Mouse (Mus musculus) lung, postnatal 0 days (tissue): Measurements from ENCODE around the gene Olfr1098. TPM values are rescaled to one million over a fixed set of nuclear protein-coding genes. Genes with fewer than 3 reads are reported as not detected.

Source experiments
- ATAC-seq: fragments of 200-750 bp; cut with Nextera tagmentation; 2 replicates; pipeline ENCODE4 v1.8.0; 2017; ENCODE audit warnings: moderate library complexity
- DNase-seq: peaks from one replicate; pipeline ENCODE4 v3.0.0-alpha.2; 2016; ENCODE audit warnings: low spot score
- H3K27ac ChIP-seq: fragments of 300-500 bp; sonication (generic); 2 replicates; pipeline ENCODE4 v1.5.1; 2014; ENCODE audit warnings: antibody characterized with exemption, mild to moderate bottlenecking, low read length, mixed read lengths
- H3K27me3 ChIP-seq: fragments of 300-500 bp; sonication (generic); replicated peaks from 2 replicates; pipeline ENCODE4 v1.6.1; 2014; ENCODE audit warnings: low read length, mixed read lengths; ENCODE audit not compliant: insufficient read depth
- H3K36me3 ChIP-seq: fragments of 300-500 bp; sonication (generic); 2 replicates; pipeline ENCODE4 v1.6.1; 2014; ENCODE audit warnings: low read length, mixed read lengths; ENCODE audit not compliant: insufficient read depth
- H3K4me1 ChIP-seq: fragments of 300-500 bp; sonication (generic); 2 replicates; pipeline ENCODE4 v1.6.1; 2014; ENCODE audit warnings: antibody characterized with exemption, low read depth, low read length, mixed read lengths; ENCODE audit not compliant: insufficient read depth
- H3K4me2 ChIP-seq: fragments of 300-500 bp; sonication (generic); replicated peaks from 2 replicates; pipeline ENCODE4 v1.6.1; 2014; ENCODE audit warnings: low read depth, mild to moderate bottlenecking, low read length, moderate library complexity, mixed read lengths
- H3K4me3 ChIP-seq: fragments of 300-500 bp; sonication (generic); 2 replicates; pipeline ENCODE4 v1.5.1; 2014; ENCODE audit warnings: low read depth, low read length
- H3K9ac ChIP-seq: fragments of 300-500 bp; sonication (generic); replicated peaks from 2 replicates; pipeline ENCODE4 v1.6.1; 2014; ENCODE audit warnings: low read depth, mild to moderate bottlenecking
- H3K9me3 ChIP-seq: fragments of 300-500 bp; sonication (generic); 2 replicates; pipeline ENCODE4 v1.6.1; 2016; ENCODE audit warnings: low read length, mixed read lengths
- CTCF ChIP-seq: IDR thresholded peaks from 2 replicates; pipeline ENCODE4 v1.5.1; 2016; ENCODE audit warnings: antibody characterized with exemption, mild to moderate bottlenecking
- EP300 ChIP-seq: IDR thresholded peaks from 2 replicates; pipeline ENCODE4 v1.6.1; 2016; ENCODE audit warnings: antibody characterized with exemption, mild to moderate bottlenecking, control low read depth
- WGBS: fragments of 180-500 bp; shearing (Covaris S2); extraction: QIAGEN DNeasy Blood & Tissue Kit; methylation state at CpG from one replicate; pipeline ENCODE4 v1.1.7; 2014; 5-methylcytosine and 5-hydroxymethylcytosine counted together
- polyA plus RNA-seq: library from polyadenylated mRNA; unstranded; fragments of >200 nt; fragmentation: Nextera tagmentation; extraction: Ambion mirVana; gene quantifications from 2 replicates; pipeline ENCODE4 v1.2.1, GENCODE M21; 2015

Olfr1098 gene
- not detected in 2 replicates for polyA plus RNA-seq

DNA sequence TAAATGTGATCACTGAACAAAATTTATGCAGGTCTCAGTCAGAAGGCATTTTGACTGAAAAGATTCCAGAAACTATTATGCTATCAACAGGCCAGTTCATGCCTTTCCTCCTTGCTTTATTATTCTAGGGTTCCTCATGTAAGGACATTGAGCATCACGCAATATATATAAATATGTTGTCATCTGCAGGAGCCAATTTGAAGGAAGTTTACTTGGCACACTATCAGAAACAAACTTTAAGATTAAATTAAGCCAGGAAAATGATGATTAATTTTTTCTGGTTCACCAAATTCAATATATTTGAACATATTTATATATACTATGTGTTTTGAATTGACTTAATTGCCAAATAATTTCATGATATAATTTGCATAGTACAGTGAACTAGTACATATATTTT, at the start of gene Olfr1098:
TSS of gene Olfr1098 (minus strand) at position 101 of the 400 bp plus-strand sequence.
- 75% methylated on average over 1 of the region's 1 CpGs for WGBS

GRCm38 (mm10) chr2:86960593-86960992, 36.2 kb upstream of the Olfr1098 start, which contains the start of gene Olfr1099:
Gene Olfr1099, minus strand, starts transcription at chr2:86960693.
- DNase-seq (no peak), ATAC-seq (no peak)
- WGBS: 71% methylated on average over 1 of the region's 1 CpGs
- Histone ChIP-seq H3K27ac (no peak within 1 kb of the TSS), H3K36me3 (no peaks in the 10 kb centered on the region), H3K9ac (no peak within 1 kb of the TSS), H3K9me3 (no peaks in the 10 kb centered on the region), H3K4me3 (no peak within 1 kb of the TSS), H3K27me3 (no peaks in the 10 kb centered on the region), H3K4me1 (no peaks in the 10 kb centered on the region), H3K4me2 (no peak within 1 kb of the TSS)
- TF ChIP-seq EP300 (no peak), CTCF (no peak)

More for the DNA sequence above, at the start of gene Olfr1098:
- Histone ChIP-seq H3K9ac (no peak within 1 kb of the TSS), H3K27ac (no peak within 1 kb of the TSS), H3K4me1 (no peaks in the 10 kb centered on the region), H3K9me3 (no peaks in the 10 kb centered on the region), H3K27me3 (no peaks in the 10 kb centered on the region), H3K36me3 (no peaks in the 10 kb centered on the region), H3K4me3 (no peak within 1 kb of the TSS), H3K4me2 (no peak within 1 kb of the TSS)
- no peak for ATAC-seq
- TF ChIP-seq EP300 (no peak), CTCF (no peak)
- DNase-seq: no peak

DNA sequence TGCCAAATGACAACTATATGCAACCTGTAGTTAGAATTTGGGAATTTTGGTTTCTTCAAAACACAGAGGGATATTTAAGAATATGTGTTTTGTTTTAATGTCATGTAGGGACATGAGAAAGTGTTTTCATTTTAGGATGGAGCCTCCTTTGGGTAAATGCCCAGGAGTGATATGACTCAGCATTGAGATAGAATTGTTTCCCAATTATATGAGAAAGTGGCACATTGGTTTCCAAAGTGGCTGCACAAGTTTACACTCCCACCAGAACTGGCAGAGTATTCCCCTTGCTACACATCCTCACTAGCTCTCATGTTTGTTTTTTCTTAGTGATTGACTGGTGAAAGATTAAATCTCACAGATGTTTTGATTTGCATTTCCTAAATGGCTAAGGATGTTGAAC, 2.2 kb upstream of the Olfr1098 start:
- DNase-seq (no peak), ATAC-seq (no peak)
- no peaks in the 10 kb centered on the region for H3K9me3 ChIP-seq
- H3K9ac ChIP-seq: no peak overlapping the region
- H3K36me3 ChIP-seq: no peaks in the 10 kb centered on the region
- H3K27me3 ChIP-seq: no peaks in the 10 kb centered on the region
- TF ChIP-seq EP300 (no peak), CTCF (no peak)
- no peak overlapping the region for H3K27ac ChIP-seq
- H3K4me1 ChIP-seq: no peaks in the 10 kb centered on the region
- H3K4me2 ChIP-seq: no peak overlapping the region
- no peak overlapping the region for H3K4me3 ChIP-seq

- Histone ChIP-seq H3K4me2 (no peak overlapping the region), H3K36me3 (no peaks in the 10 kb centered on the region), H3K4me1 (no peaks in the 10 kb centered on the region), H3K9me3 (no peaks in the 10 kb centered on the region), H3K27me3 (no peaks in the 10 kb centered on the region), H3K27ac (no peak overlapping the region), H3K4me3 (no peak overlapping the region), H3K9ac (no peak overlapping the region)
- WGBS: 81% methylated on average over 2 of the region's 2 CpGs
- TF ChIP-seq EP300 (no peak), CTCF (no peak)
- ATAC-seq (no peak), DNase-seq (no peak)
These were observed 18.7 kb downstream of the Olfr1098 start for GRCm38 (mm10) chr2:86905647-86906046.

DNA sequence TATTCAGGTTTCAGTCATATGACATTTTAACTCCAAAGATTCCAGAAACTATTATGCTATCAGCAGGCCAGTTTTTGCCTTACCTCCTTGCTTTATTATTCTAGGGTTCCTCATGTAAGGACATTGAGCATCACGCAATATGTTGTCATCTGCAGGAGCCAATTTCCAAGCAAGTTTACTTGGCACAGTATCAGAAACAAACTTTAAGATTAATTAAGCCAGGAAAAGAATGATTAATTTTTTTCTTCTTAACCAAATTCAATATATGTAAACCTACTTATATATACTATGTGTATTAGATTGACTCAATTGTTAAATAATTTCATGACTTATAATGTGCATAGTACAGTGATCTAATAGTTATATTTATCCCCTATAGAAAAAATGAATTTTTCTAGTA, 32.2 kb downstream of the Olfr1098 start, which contains the start of gene Olfr1097:
TSS of gene Olfr1097 (minus strand) at position 101 of the 400 bp plus-strand sequence.
- ATAC-seq (no peak), DNase-seq (no peak)
- H3K4me1 ChIP-seq: no peaks in the 10 kb centered on the region
- no peaks in the 10 kb centered on the region for H3K27me3 ChIP-seq
- H3K9me3 ChIP-seq: no peaks in the 10 kb centered on the region
- H3K9ac ChIP-seq: no peak within 1 kb of the TSS
- no peak within 1 kb of the TSS for H3K4me3 ChIP-seq
- no peak within 1 kb of the TSS for H3K4me2 ChIP-seq
- no peaks in the 10 kb centered on the region for H3K36me3 ChIP-seq
- TF ChIP-seq EP300 (no peak), CTCF (no peak)
- 82% methylated on average over 1 of the region's 1 CpGs for WGBS
- no peak within 1 kb of the TSS for H3K27ac ChIP-seq

- no peak for ATAC-seq
- H3K27me3 ChIP-seq: no peaks in the 10 kb centered on the region
- H3K36me3 ChIP-seq: no peaks in the 10 kb centered on the region
- no peaks in the 10 kb centered on the region; the same call in 1 of the 2 replicates for H3K9me3 ChIP-seq
- H3K4me1 ChIP-seq: no peaks in the 10 kb centered on the region
- H3K4me2 ChIP-seq: no peak within 1 kb of the TSS
- WGBS: 32% methylated on average over 1 of the region's 1 CpGs
- no peak within 1 kb of the TSS for H3K27ac ChIP-seq
- H3K4me3 ChIP-seq: no peak within 1 kb of the TSS
- TF ChIP-seq EP300: no peak
- no peak for TF ChIP-seq CTCF
- no peak for DNase-seq
- no peak within 1 kb of the TSS for H3K9ac ChIP-seq
These were observed 49.6 kb downstream of the Olfr1098 start, which contains the start of gene Gm13723 for GRCm38 (mm10) chr2:86874702-86875101. Gene Gm13723, minus strand, starts transcription at chr2:86874802.

Other genes starting within 250 kb of the Olfr1098 start
- not detected in 2 replicates for gene Olfr1086, start 244.5 kb downstream of the Olfr1098 start, polyA plus RNA-seq
- gene Olfr1087, start 226.2 kb downstream of the Olfr1098 start, polyA plus RNA-seq: not detected in 2 replicates
- not detected in 2 replicates for gene Olfr1089, start 190.8 kb downstream of the Olfr1098 start, polyA plus RNA-seq
- gene Olfr1090, start 165.6 kb downstream of the Olfr1098 start, polyA plus RNA-seq: not detected in 2 replicates
- gene Olfr1093, start 142.1 kb downstream of the Olfr1098 start, polyA plus RNA-seq: not detected in 2 replicates
- gene Olfr141, start 114.5 kb downstream of the Olfr1098 start, polyA plus RNA-seq: not detected in 2 replicates
- gene Olfr1094, start 99.9 kb downstream of the Olfr1098 start, polyA plus RNA-seq: not detected in 2 replicates
- not detected in 2 replicates for gene Olfr1095, start 72.8 kb downstream of the Olfr1098 start, polyA plus RNA-seq
- not detected in 2 replicates for gene Gm13723, start 49.7 kb downstream of the Olfr1098 start, polyA plus RNA-seq
- not detected in 2 replicates for gene Olfr1097, start 32.3 kb downstream of the Olfr1098 start, polyA plus RNA-seq
- not detected in 2 replicates for gene Olfr1099, start 36.1 kb upstream of the Olfr1098 start, polyA plus RNA-seq
- not detected in 2 replicates for gene Olfr1100, start 55.4 kb upstream of the Olfr1098 start, polyA plus RNA-seq
- gene Olfr1101, start 66.7 kb upstream of the Olfr1098 start, polyA plus RNA-seq: not detected in 2 replicates
- gene Olfr1102, start 73.9 kb upstream of the Olfr1098 start, polyA plus RNA-seq: not detected in 2 replicates
- not detected in 2 replicates for gene Olfr1104, start 102.5 kb upstream of the Olfr1098 start, polyA plus RNA-seq
- gene Olfr1105, start 112.0 kb upstream of the Olfr1098 start, polyA plus RNA-seq: not detected in 2 replicates
- gene Olfr1106, start 127.7 kb upstream of the Olfr1098 start, polyA plus RNA-seq: not detected in 2 replicates
- not detected in 2 replicates for gene Olfr1107, start 151.3 kb upstream of the Olfr1098 start, polyA plus RNA-seq
- gene Olfr1109, start 171.5 kb upstream of the Olfr1098 start, polyA plus RNA-seq: not detected in 2 replicates
- gene Olfr259, start 190.0 kb upstream of the Olfr1098 start, polyA plus RNA-seq: not detected in 2 replicates
- gene Olfr1110, start 215.8 kb upstream of the Olfr1098 start, polyA plus RNA-seq: not detected in 2 replicates
- not detected in 2 replicates for gene Olfr1111, start 228.1 kb upstream of the Olfr1098 start, polyA plus RNA-seq